Mouse (Mus musculus): ENCODE results near the gene Cryga. TPM values are rescaled to one million over a fixed set of nuclear protein-coding genes. Genes with fewer than 3 reads are reported as not detected.
"Not testable (repeated sequence)": the region's sequence is repeated elsewhere in the genome, so short reads cannot be mapped to it uniquely, and the experiment has no call there.

Cryga gene
- polyA plus RNA-seq, 1 experiment from 2014 or later, result not detected

GRCm38 (mm10) chr1:65073589-65073988 is 29.6 kb downstream of the Cryga start, which contains the start of gene Crygc:
Crygc (minus strand) TSS chr1:65073689.
- no peak for DNase-seq (ENCODE audit: low spot score)
- no peak within 1 kb of the TSS for H3K27ac ChIP-seq
- H3K9me3 ChIP-seq, result no peaks in the 10 kb centered on the region
- WGBS, result 64% methylated on average over 6 of the region's 6 CpGs
- H3K4me3 ChIP-seq, result no peak within 1 kb of the TSS
- no peaks in the 10 kb centered on the region; the same call in 1 of the 2 replicates for H3K4me1 ChIP-seq (replicated peaks)
- no peaks in the 10 kb centered on the region for H3K36me3 ChIP-seq
- no peaks in the 10 kb centered on the region for H3K27me3 ChIP-seq (ENCODE audit: insufficient read depth, poor library complexity, severe bottlenecking)

GRCm38 (mm10) chr1:65067842-65068241 is 35.3 kb downstream of the Cryga start:
- DNase-seq (ENCODE audit: low spot score), result no peak
- H3K36me3 ChIP-seq, result no peaks in the 10 kb centered on the region
- no peaks in the 10 kb centered on the region for H3K27me3 ChIP-seq (ENCODE audit: insufficient read depth, poor library complexity, severe bottlenecking)
- H3K4me1 ChIP-seq (replicated peaks), result no peaks in the 10 kb centered on the region
- no peak overlapping the region for H3K27ac ChIP-seq
- no peaks in the 10 kb centered on the region for H3K9me3 ChIP-seq
- H3K4me3 ChIP-seq, result no peak overlapping the region

GRCm38 (mm10) chr1:65064201-65064600 is 39.0 kb downstream of the Cryga start:
- Histone ChIP-seq H3K4me3 (no peak overlapping the region), H3K4me1 (replicated peaks) (no peaks in the 10 kb centered on the region), H3K36me3 (no peaks in the 10 kb centered on the region), H3K27me3 (ENCODE audit: insufficient read depth, poor library complexity, severe bottlenecking) (no peaks in the 10 kb centered on the region), H3K9me3 (no peaks in the 10 kb centered on the region), H3K27ac (no peak overlapping the region)
- 88% methylated on average over 15 of the region's 15 CpGs for WGBS
- no peak for DNase-seq (ENCODE audit: low spot score)

GRCm38 (mm10) chr1:65063352-65063751 is 39.8 kb downstream of the Cryga start, which contains the start of gene Crygd:
Crygd (minus strand) TSS chr1:65063452.
- WGBS, result 72% methylated on average over 8 of the region's 8 CpGs
- DNase-seq (ENCODE audit: low spot score), result no peak
- H3K4me3 ChIP-seq, result no peak within 1 kb of the TSS
- no peaks in the 10 kb centered on the region for H3K27me3 ChIP-seq (ENCODE audit: insufficient read depth, poor library complexity, severe bottlenecking)
- no peaks in the 10 kb centered on the region for H3K36me3 ChIP-seq
- no peak within 1 kb of the TSS for H3K27ac ChIP-seq
- H3K4me1 ChIP-seq (replicated peaks), result no peaks in the 10 kb centered on the region
- no peaks in the 10 kb centered on the region for H3K9me3 ChIP-seq

- H3K4me3 ChIP-seq, result no peak overlapping the region
- H3K27ac ChIP-seq, result no peak overlapping the region
- H3K9me3 ChIP-seq, result no peaks in the 10 kb centered on the region
- DNase-seq (ENCODE audit: low spot score), result no peak
- WGBS, result 40% methylated on average over 2 of the region's 2 CpGs
- peaks cover 6% of the 10 kb centered on the region; the same call in 1 of the 2 replicates for H3K27me3 ChIP-seq (ENCODE audit: insufficient read depth, poor library complexity, severe bottlenecking)
- H3K4me1 ChIP-seq (replicated peaks), result peaks cover 14% of the 10 kb centered on the region
- H3K36me3 ChIP-seq, result no peaks in the 10 kb centered on the region
Measured at GRCm38 (mm10) chr1:65052140-65052539, 51.0 kb downstream of the Cryga start.

- Histone ChIP-seq H3K9me3 (no peaks in the 10 kb centered on the region), H3K27ac (no peak overlapping the region), H3K36me3 (no peaks in the 10 kb centered on the region), H3K4me3 (no peak overlapping the region), H3K27me3 (ENCODE audit: insufficient read depth, poor library complexity, severe bottlenecking) (peaks cover 6% of the 10 kb centered on the region; the same call in 1 of the 2 replicates), H3K4me1 (replicated peaks) (peaks cover 14% of the 10 kb centered on the region)
- DNase-seq (ENCODE audit: low spot score), result no peak
- WGBS, result 63% methylated on average over 7 of the region's 7 CpGs
Measured at GRCm38 (mm10) chr1:65051696-65052095, 51.5 kb downstream of the Cryga start.

- not testable (repeated sequence) for H3K27ac ChIP-seq; H3K27me3 ChIP-seq (ENCODE audit: insufficient read depth, poor library complexity, severe bottlenecking); H3K4me3 ChIP-seq; H3K36me3 ChIP-seq; DNase-seq (ENCODE audit: low spot score); H3K9me3 ChIP-seq
- WGBS, result 52% methylated on average over 12 of the region's 12 CpGs
- peaks cover 14% of the 10 kb centered on the region for H3K4me1 ChIP-seq (replicated peaks)
Measured at GRCm38 (mm10) chr1:65050952-65051351, 52.2 kb downstream of the Cryga start, which contains the start of gene Cryge. Cryge (minus strand) TSS chr1:65051149.

Other genes starting within 250 kb of the Cryga start
- gene Plekhm3, start 146.5 kb downstream of the Cryga start, polyA plus RNA-seq (2016; fragmentation: Nextera tagmentation; extraction: Ambion mirVana), result 9.2 and 9.8 TPM in 2 replicates
- gene Akr1cl, start 70.6 kb downstream of the Cryga start, polyA plus RNA-seq (2016; fragmentation: Nextera tagmentation; extraction: Ambion mirVana), result 0.22 and 0.34 TPM in 2 replicates
- gene Cryge, start 52.2 kb downstream of the Cryga start, polyA plus RNA-seq (2016; fragmentation: Nextera tagmentation; extraction: Ambion mirVana), result 0.30 and 2.9 TPM in 2 replicates
- gene Crygd, start 39.9 kb downstream of the Cryga start, polyA plus RNA-seq (2016; fragmentation: Nextera tagmentation; extraction: Ambion mirVana), result not detected in 2 replicates
- 0.27 TPM in 1 of 2 replicates, not detected in the other for gene Crygc, start 29.7 kb downstream of the Cryga start, polyA plus RNA-seq (2016; fragmentation: Nextera tagmentation; extraction: Ambion mirVana)
- gene Crygb, start 21.1 kb downstream of the Cryga start, polyA plus RNA-seq (2016; fragmentation: Nextera tagmentation; extraction: Ambion mirVana), result not detected in 2 replicates
- gene Gm28845, start 16.2 kb upstream of the Cryga start, polyA plus RNA-seq (2016; fragmentation: Nextera tagmentation; extraction: Ambion mirVana), result not detected in 2 replicates
- 0.21 and 0.30 TPM in 2 replicates for gene D630023F18Rik, start 19.8 kb upstream of the Cryga start, polyA plus RNA-seq (2016; fragmentation: Nextera tagmentation; extraction: Ambion mirVana)
- 279 and 332 TPM in 2 replicates for gene Idh1, start 83.1 kb upstream of the Cryga start, polyA plus RNA-seq (2016; fragmentation: Nextera tagmentation; extraction: Ambion mirVana)
- 13.5 and 13.7 TPM in 2 replicates for gene Pikfyve, start 83.3 kb upstream of the Cryga start, polyA plus RNA-seq (2016; fragmentation: Nextera tagmentation; extraction: Ambion mirVana)
- gene Pth2r, start 178.7 kb upstream of the Cryga start, polyA plus RNA-seq (2016; fragmentation: Nextera tagmentation; extraction: Ambion mirVana), result 0.12 and 0.35 TPM in 2 replicates